Mouse (Mus musculus) hindbrain, embryonic 16.5 days (tissue): Measurements from ENCODE around the gene 1700029P11Rik. TPM values are rescaled to one million over a fixed set of nuclear protein-coding genes. Genes with fewer than 3 reads are reported as not detected.
"Not testable (repeated sequence)": the region's sequence is repeated elsewhere in the genome, so short reads cannot be mapped to it uniquely, and the experiment has no call there.

Experiments
- ATAC-seq: fragments of 200-750 bp; cut with Nextera tagmentation; 2 replicates; pipeline ENCODE4 v1.8.0; 2017; ENCODE audit warnings: moderate TSS enrichment, moderate library complexity
- H3K27ac ChIP-seq: fragments of 300-500 bp; sonication (generic); 2 replicates; pipeline ENCODE4 v1.5.1; 2014; ENCODE audit warnings: low read depth, mild to moderate bottlenecking, control low read depth, low read length, moderate library complexity
- H3K27me3 ChIP-seq: fragments of 300-500 bp; sonication (generic); replicated peaks from 2 replicates; pipeline ENCODE4 v1.6.1; 2014; ENCODE audit warnings: low read length; ENCODE audit not compliant: control insufficient read depth, insufficient read depth
- H3K36me3 ChIP-seq: fragments of 300-500 bp; sonication (generic); 2 replicates; pipeline ENCODE4 v1.6.1; 2014; ENCODE audit warnings: mild to moderate bottlenecking, low read length, moderate library complexity, mixed read lengths; ENCODE audit not compliant: control insufficient read depth, insufficient read depth
- H3K4me1 ChIP-seq: fragments of 300-500 bp; sonication (generic); 2 replicates; pipeline ENCODE4 v1.6.1; 2014; ENCODE audit warnings: low read depth, low read length; ENCODE audit not compliant: control insufficient read depth, insufficient read depth
- H3K4me2 ChIP-seq: fragments of 300-500 bp; sonication (generic); 2 replicates; pipeline ENCODE4 v1.6.1; 2014; ENCODE audit warnings: mild to moderate bottlenecking, low read length, control low read depth, moderate library complexity
- H3K4me3 ChIP-seq: fragments of 300-500 bp; sonication (generic); 2 replicates; pipeline ENCODE4 v1.5.1; 2014; ENCODE audit warnings: mild to moderate bottlenecking, low read length, control low read depth, moderate library complexity
- H3K9ac ChIP-seq: fragments of 300-500 bp; sonication (generic); 2 replicates; pipeline ENCODE4 v1.6.1; 2014; ENCODE audit warnings: low read depth, mild to moderate bottlenecking, control low read depth, low read length, moderate library complexity
- H3K9me3 ChIP-seq: fragments of 300-500 bp; sonication (generic); 2 replicates; pipeline ENCODE4 v1.6.1; 2014; ENCODE audit warnings: mild to moderate bottlenecking, low read length, moderate library complexity; ENCODE audit not compliant: control insufficient read depth
- WGBS: fragments of 180-500 bp; shearing (Covaris S2); extraction: QIAGEN DNeasy Blood & Tissue Kit; methylation state at CpG from one replicate; pipeline ENCODE4 v1.1.7; 2014; 5-methylcytosine and 5-hydroxymethylcytosine counted together
- polyA plus RNA-seq: library from polyadenylated mRNA; unstranded; fragments of >200 nt; fragmentation: Nextera tagmentation; extraction: Ambion mirVana; gene quantifications from 2 replicates; pipeline ENCODE4 v1.2.1, GENCODE M21; 2015

Gene 1700029P11Rik
- polyA plus RNA-seq, 1 experiment from 2014 or later, result not detected

DNA sequence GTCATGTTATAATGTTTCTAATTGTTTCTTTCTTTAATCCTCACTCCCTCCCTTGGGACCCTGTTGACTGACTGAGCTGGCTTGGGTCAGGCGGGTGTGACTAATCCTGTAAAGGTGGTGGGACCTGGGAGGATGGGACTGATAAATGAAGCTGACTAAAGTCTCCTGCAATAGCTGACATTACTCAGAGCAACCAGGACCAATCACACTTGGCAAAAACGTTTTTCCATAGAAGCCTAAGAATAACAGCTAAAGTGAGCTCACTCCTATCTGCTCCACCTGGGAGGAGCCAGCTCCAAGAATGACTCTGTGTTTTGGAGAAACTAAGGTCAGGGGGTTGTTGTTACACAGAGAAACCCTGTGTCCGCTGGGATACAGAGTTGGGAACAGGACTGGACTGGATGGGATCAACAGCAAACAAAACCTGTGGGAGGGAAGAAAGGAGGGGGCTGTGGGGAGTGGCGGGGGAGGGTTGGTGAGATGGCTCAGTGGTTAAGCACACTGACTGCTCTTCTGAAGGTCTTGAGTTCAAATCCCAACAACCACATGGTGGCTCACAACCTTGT is 15.3 kb upstream of the 1700029P11Rik start:
- Histone ChIP-seq H3K4me1 (no peaks in the 10 kb centered on the region), H3K4me2 (no peak overlapping the region), H3K4me3 (no peak overlapping the region), H3K36me3 (no peaks in the 10 kb centered on the region), H3K27ac (no peak overlapping the region), H3K9me3 (no peaks in the 10 kb centered on the region), H3K27me3 (no peaks in the 10 kb centered on the region), H3K9ac (no peak overlapping the region)
- ATAC-seq, result no peak
- 59% methylated on average over 4 of the region's 4 CpGs for WGBS

DNA sequence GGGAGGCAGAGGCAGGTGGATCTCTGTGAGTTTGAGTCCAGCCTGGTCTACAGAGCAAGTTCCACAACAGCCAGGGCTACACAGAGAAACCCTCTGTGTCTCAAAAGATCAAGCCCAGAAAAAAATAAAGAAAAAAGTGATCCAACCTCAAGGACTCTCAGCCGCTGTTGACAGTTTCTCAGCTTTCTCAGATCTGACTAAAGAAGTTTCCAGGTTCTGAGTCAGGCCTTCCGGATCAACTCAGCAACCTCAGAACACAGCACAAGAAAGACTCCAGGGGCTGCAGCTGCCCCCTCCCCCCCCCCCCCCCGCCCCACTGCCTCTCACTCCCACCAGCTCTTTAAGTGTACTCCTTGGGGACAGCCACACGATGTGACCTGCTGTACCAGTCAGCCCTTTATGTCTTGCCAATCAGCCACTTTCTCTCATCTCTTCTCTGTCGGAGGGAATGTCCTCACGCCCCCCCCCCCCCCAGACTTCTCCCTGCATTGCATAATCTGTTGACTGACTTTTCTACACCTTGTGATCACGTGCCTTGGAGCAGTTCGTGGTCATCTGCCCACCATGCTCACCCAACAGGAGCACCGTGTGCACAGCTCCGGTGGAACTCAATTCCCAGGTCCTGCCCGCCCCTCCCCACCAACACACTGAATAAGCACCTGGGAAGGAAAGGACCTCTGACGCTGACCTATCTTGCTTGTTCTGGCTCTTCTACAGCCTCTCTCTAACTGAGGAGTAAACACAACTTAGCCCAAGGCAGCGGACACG is 14.1 kb upstream of the 1700029P11Rik start:
- no peak overlapping the region for H3K27ac ChIP-seq
- ATAC-seq, result no peak
- 90% methylated on average over 11 of the region's 14 CpGs for WGBS
- H3K9ac ChIP-seq, result no peak overlapping the region
- H3K4me2 ChIP-seq, result no peak overlapping the region
- no peaks in the 10 kb centered on the region for H3K36me3 ChIP-seq
- H3K4me3 ChIP-seq, result no peak overlapping the region
- H3K9me3 ChIP-seq, result no peaks in the 10 kb centered on the region
- H3K27me3 ChIP-seq, result no peaks in the 10 kb centered on the region
- H3K4me1 ChIP-seq, result no peaks in the 10 kb centered on the region

DNA sequence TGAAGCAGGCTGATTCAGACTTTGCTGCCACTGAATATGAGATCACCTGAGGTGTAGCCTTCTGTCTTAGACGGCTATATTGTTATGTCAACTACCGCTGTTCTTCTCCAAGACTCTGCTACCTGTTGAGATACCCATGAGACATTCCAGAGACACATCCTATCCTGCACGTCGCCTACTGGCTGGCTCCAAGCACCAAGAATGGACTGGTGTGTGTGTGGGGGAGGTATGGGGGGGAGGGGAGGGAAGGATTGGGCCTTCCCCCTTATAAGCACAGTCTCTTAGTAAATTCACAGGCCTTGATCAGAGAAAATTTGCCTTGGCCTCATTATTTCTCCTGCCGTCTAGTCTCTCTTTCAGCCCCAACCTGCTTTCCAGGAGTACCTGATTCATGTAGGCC is 12.5 kb upstream of the 1700029P11Rik start:
- Histone ChIP-seq H3K4me1 (no peaks in the 10 kb centered on the region), H3K27ac (no peak overlapping the region), H3K4me2 (no peak overlapping the region), H3K9me3 (peaks cover 5% of the 10 kb centered on the region), H3K4me3 (no peak overlapping the region), H3K9ac (no peak overlapping the region), H3K36me3 (no peaks in the 10 kb centered on the region), H3K27me3 (no peaks in the 10 kb centered on the region)
- 90% methylated on average over 5 of the region's 5 CpGs for WGBS
- ATAC-seq, result no peak

DNA sequence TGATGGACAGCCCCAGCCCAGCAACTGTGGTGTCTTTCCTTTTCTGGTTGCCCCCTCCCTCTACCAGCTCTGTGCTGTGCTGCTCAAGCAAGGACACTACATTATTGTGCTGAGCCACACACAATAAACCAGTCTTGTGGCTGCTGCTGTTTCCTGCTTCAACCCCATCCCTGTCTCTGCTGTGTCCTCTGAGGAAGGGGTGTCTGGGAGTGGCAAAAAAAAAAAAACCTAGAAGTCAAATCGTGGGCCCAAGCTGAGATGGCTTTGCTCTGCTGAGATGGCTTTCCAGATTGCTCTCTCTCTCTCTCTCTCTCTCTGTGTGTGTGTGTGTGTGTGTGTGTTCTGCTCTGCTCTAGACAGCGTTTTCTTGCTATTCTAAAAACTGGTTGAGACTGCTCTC is 11.9 kb upstream of the 1700029P11Rik start:
- no peak overlapping the region for H3K27ac ChIP-seq
- peaks cover 7% of the 10 kb centered on the region for H3K9me3 ChIP-seq
- no peak overlapping the region for H3K9ac ChIP-seq
- H3K36me3 ChIP-seq, result no peaks in the 10 kb centered on the region
- H3K4me2 ChIP-seq, result no peak overlapping the region
- H3K27me3 ChIP-seq, result no peaks in the 10 kb centered on the region
- no peak overlapping the region for H3K4me3 ChIP-seq
- H3K4me1 ChIP-seq, result no peaks in the 10 kb centered on the region
- ATAC-seq, result no peak
- 65% methylated on average over 2 of the region's 2 CpGs for WGBS

DNA sequence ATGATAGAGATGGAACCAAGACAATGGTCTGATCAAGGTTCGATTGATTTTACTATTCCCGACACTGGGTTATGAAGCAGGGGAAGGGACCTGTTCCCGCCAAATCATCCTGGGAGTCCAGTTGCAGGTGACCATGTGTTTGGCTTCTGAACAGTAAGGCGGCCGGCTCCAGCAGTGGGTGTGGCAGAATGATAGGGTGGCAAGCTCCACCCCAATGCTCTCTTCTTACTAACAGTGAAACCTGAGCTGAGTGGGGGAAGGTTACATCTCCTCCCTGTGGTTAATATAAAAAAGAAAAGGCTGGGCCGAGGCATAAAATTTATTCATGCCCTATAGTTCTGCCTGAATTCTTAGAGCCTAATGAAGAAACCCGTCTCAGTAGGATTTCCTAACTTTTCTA is 11.2 kb upstream of the 1700029P11Rik start:
- Histone ChIP-seq H3K36me3 (no peaks in the 10 kb centered on the region), H3K27me3 (no peaks in the 10 kb centered on the region), H3K9me3 (peaks cover 7% of the 10 kb centered on the region), H3K9ac (no peak overlapping the region), H3K4me1 (no peaks in the 10 kb centered on the region), H3K4me3 (no peak overlapping the region), H3K4me2 (no peak overlapping the region), H3K27ac (no peak overlapping the region)
- WGBS, result 81% methylated on average over 7 of the region's 7 CpGs
- no peak for ATAC-seq

DNA sequence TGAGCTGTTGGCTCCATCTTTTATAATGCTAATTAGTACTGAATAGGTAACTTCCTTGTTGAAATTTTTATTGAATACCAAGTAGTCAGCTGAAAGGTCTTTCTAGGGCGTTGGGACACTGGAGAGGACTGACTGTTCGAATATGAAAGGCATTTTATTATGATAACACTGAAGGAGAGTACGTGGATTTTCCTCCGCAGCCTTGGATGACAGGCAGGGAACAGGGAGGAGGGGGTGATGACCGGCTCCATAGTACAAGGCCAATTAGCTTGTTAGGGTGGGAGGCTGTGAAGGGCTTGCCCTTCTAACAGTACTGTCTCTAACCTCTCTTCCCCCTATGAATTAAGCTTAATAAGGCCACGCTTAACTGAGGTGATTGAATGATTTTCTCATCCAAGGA is 10.7 kb upstream of the 1700029P11Rik start:
- not testable (repeated sequence) for H3K36me3 ChIP-seq, H3K9ac ChIP-seq, H3K27me3 ChIP-seq, H3K27ac ChIP-seq, H3K9me3 ChIP-seq, H3K4me2 ChIP-seq, H3K4me1 ChIP-seq, ATAC-seq, H3K4me3 ChIP-seq
- WGBS, result 70% methylated on average over 6 of the region's 6 CpGs

DNA sequence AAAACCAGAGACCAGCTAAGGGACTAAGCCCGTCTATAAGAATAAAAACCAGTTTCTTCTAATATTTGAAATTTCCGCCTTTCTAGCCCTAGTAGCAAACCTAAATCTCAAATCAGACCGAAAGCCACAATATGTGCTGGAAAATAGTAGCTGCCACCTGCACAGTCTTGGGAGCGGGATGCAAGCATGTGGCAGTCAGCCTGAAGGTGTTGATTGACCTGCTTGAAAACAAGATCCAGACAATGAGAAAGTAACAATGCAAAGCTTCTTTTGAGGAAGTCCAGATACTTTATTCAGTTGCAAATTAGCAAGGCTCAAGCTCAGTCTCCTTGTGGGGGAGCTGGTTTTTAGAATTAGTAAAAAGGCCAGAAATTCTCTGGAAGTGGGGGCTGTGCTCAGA is 9.8 kb upstream of the 1700029P11Rik start:
- not testable (repeated sequence) for H3K9me3 ChIP-seq, H3K4me2 ChIP-seq, H3K27ac ChIP-seq, H3K9ac ChIP-seq, H3K4me3 ChIP-seq, ATAC-seq, H3K4me1 ChIP-seq, H3K36me3 ChIP-seq, H3K27me3 ChIP-seq
- WGBS, result 81% methylated on average over 4 of the region's 4 CpGs

DNA sequence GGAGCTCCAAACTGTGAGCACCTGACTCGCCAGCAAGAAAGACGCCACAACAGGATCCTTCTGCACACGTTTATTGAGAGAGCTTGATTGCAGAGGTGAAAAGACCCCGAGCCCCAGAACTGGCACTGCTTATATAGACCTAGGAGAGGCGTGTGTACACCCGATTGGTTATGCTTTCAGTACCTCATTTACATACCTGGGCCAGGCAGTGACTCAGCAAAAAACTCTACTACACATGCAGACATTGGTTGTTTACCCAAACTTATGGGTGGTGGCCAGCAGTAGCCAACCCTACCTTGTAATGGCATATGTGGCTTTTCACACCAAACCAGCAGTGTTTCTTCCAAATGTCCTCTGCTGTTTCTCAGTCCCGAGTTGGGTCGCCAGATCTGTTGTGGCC is 5.2 kb upstream of the 1700029P11Rik start:
- H3K4me2 ChIP-seq, H3K36me3 ChIP-seq, H3K4me3 ChIP-seq, H3K27ac ChIP-seq, H3K9me3 ChIP-seq, H3K4me1 ChIP-seq, ATAC-seq, H3K9ac ChIP-seq, H3K27me3 ChIP-seq: not testable (repeated sequence)
- 88% methylated on average over 8 of the region's 8 CpGs for WGBS

DNA sequence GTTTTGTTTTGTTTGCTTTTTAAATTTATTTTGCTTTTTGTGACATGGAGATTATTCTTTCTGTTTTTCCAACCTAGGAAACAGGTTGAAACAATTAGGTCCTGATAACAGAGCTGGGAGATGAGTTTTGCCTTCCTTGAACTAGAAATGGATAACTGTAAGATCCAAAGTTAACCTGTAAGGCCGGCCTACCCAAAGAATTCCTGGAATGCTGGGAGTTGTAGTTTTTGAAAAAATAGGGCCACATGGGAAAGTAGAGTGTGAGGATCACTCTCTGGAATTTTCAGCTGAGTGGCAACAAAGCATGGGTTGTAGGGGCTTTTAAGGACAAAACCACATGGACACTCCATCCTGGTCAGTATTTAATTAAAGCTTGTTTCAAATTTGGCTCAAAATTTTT is 1.8 kb downstream of the 1700029P11Rik start:
- Histone ChIP-seq H3K9me3 (peaks cover 2% of the 10 kb centered on the region; the same call in 1 of the 2 replicates), H3K4me1 (no peaks in the 10 kb centered on the region; the same call in 1 of the 2 replicates), H3K27ac (no peak overlapping the region), H3K27me3 (no peaks in the 10 kb centered on the region), H3K4me2 (no peak overlapping the region), H3K4me3 (no peak overlapping the region), H3K36me3 (no peaks in the 10 kb centered on the region), H3K9ac (no peak overlapping the region)
- no peak for ATAC-seq
- WGBS, result 61% methylated on average over 1 of the region's 1 CpGs
